Mouse (Mus musculus): Measurements from ENCODE around the gene Eml6. TPM values are rescaled to one million over a fixed set of nuclear protein-coding genes. Genes with fewer than 3 reads are reported as not detected.

Gene Eml6
- total and polyA plus RNA-seq, 2 experiments from 2014 or later, result 2.7 to 24.2 TPM

- no peak for DNase-seq
- no peak for TF ChIP-seq CTCF (IDR thresholded peaks at IDR 0.05; ENCODE audit: low read depth)
- H3K4me1 ChIP-seq (ENCODE audit: insufficient read depth), result no peaks in the 10 kb centered on the region
- H3K36me3 ChIP-seq (ENCODE audit: insufficient read depth), result peaks cover 25% of the 10 kb centered on the region
- no peak overlapping the region for H3K4me3 ChIP-seq (ENCODE audit: low read depth, low read length)
- no peak overlapping the region for H3K4me2 ChIP-seq (ENCODE audit: low read depth)
- no peaks in the 10 kb centered on the region for H3K9me3 ChIP-seq (ENCODE audit: low read length)
- WGBS, result 100% methylated on average over 1 of the region's 1 CpGs
- H3K27ac ChIP-seq (ENCODE audit: low read depth, low read length), result no peak overlapping the region
- no peak for ATAC-seq
- H3K27me3 ChIP-seq (ENCODE audit: insufficient read depth, low read length), result no peaks in the 10 kb centered on the region
- no peak overlapping the region for H3K9ac ChIP-seq
Measured at GRCm38 (mm10) chr11:29749468-29749829, 276.4 kb downstream of the Eml6 start.

- Histone ChIP-seq H3K36me3 (ENCODE audit: insufficient read depth) (peaks cover 29% of the 10 kb centered on the region), H3K4me2 (ENCODE audit: low read depth) (no peak overlapping the region), H3K9me3 (ENCODE audit: low read length) (no peaks in the 10 kb centered on the region), H3K27ac (ENCODE audit: low read depth, low read length) (no peak overlapping the region), H3K4me1 (ENCODE audit: insufficient read depth) (no peaks in the 10 kb centered on the region), H3K9ac (no peak overlapping the region), H3K27me3 (ENCODE audit: insufficient read depth, low read length) (no peaks in the 10 kb centered on the region), H3K4me3 (ENCODE audit: low read depth, low read length) (no peak overlapping the region)
- ATAC-seq (no peak), DNase-seq (no peak)
- 81% methylated on average over 8 of the region's 8 CpGs for WGBS
- TF ChIP-seq CTCF (IDR thresholded peaks at IDR 0.05; ENCODE audit: low read depth), result no peak
Measured at GRCm38 (mm10) chr11:29748750-29749467, 276.9 kb downstream of the Eml6 start.

- Histone ChIP-seq H3K4me1 (ENCODE audit: insufficient read depth) (no peaks in the 10 kb centered on the region), H3K36me3 (ENCODE audit: insufficient read depth) (peaks cover 36% of the 10 kb centered on the region), H3K4me2 (ENCODE audit: low read depth) (no peak overlapping the region), H3K9me3 (ENCODE audit: low read length) (no peaks in the 10 kb centered on the region), H3K9ac (no peak overlapping the region), H3K4me3 (ENCODE audit: low read depth, low read length) (no peak overlapping the region), H3K27ac (ENCODE audit: low read depth, low read length) (no peak overlapping the region), H3K27me3 (ENCODE audit: insufficient read depth, low read length) (no peaks in the 10 kb centered on the region)
- ATAC-seq (no peak), DNase-seq (no peak)
- no peak for TF ChIP-seq CTCF (IDR thresholded peaks at IDR 0.05; ENCODE audit: low read depth)
- 56% methylated on average over 1 of the region's 1 CpGs for WGBS
Measured at GRCm38 (mm10) chr11:29747881-29748280, 278.0 kb downstream of the Eml6 start.

- Histone ChIP-seq H3K4me1 (ENCODE audit: insufficient read depth) (no peaks in the 10 kb centered on the region), H3K36me3 (ENCODE audit: insufficient read depth) (peaks cover 39% of the 10 kb centered on the region), H3K27me3 (ENCODE audit: insufficient read depth, low read length) (no peaks in the 10 kb centered on the region), H3K9ac (no peak overlapping the region), H3K9me3 (ENCODE audit: low read length) (no peaks in the 10 kb centered on the region), H3K4me2 (ENCODE audit: low read depth) (no peak overlapping the region), H3K4me3 (ENCODE audit: low read depth, low read length) (no peak overlapping the region), H3K27ac (ENCODE audit: low read depth, low read length) (no peak overlapping the region)
- TF ChIP-seq CTCF (IDR thresholded peaks at IDR 0.05; ENCODE audit: low read depth), result no peak
- ATAC-seq (no peak), DNase-seq (no peak)
- WGBS, result 91% methylated on average over 3 of the region's 3 CpGs
Measured at GRCm38 (mm10) chr11:29747365-29747764, 278.5 kb downstream of the Eml6 start.

GRCm38 (mm10) chr11:29746203-29746602 lies 279.6 kb downstream of the Eml6 start:
- no peaks in the 10 kb centered on the region for H3K27me3 ChIP-seq (ENCODE audit: insufficient read depth, low read length)
- no peak for TF ChIP-seq CTCF (IDR thresholded peaks at IDR 0.05; ENCODE audit: low read depth)
- H3K4me1 ChIP-seq (ENCODE audit: insufficient read depth), result no peaks in the 10 kb centered on the region
- DNase-seq (no peak), ATAC-seq (no peak)
- H3K36me3 ChIP-seq (ENCODE audit: insufficient read depth), result peaks cover 39% of the 10 kb centered on the region
- no peak overlapping the region for H3K4me3 ChIP-seq (ENCODE audit: low read depth, low read length)
- H3K4me2 ChIP-seq (ENCODE audit: low read depth), result no peak overlapping the region
- no peaks in the 10 kb centered on the region for H3K9me3 ChIP-seq (ENCODE audit: low read length)
- WGBS, result 94% methylated on average over 9 of the region's 9 CpGs
- no peak overlapping the region for H3K27ac ChIP-seq (ENCODE audit: low read depth, low read length)
- no peak overlapping the region for H3K9ac ChIP-seq

- Histone ChIP-seq H3K27me3 (ENCODE audit: insufficient read depth, low read length) (no peaks in the 10 kb centered on the region), H3K4me3 (ENCODE audit: low read depth, low read length) (no peak overlapping the region), H3K9me3 (ENCODE audit: low read length) (no peaks in the 10 kb centered on the region), H3K9ac (no peak overlapping the region), H3K4me2 (ENCODE audit: low read depth) (no peak overlapping the region), H3K36me3 (ENCODE audit: insufficient read depth) (peaks cover 40% of the 10 kb centered on the region), H3K4me1 (ENCODE audit: insufficient read depth) (no peaks in the 10 kb centered on the region), H3K27ac (ENCODE audit: low read depth, low read length) (no peak overlapping the region)
- ATAC-seq (no peak), DNase-seq (no peak)
- WGBS, result 63% methylated on average over 2 of the region's 2 CpGs
- no peak for TF ChIP-seq CTCF (IDR thresholded peaks at IDR 0.05; ENCODE audit: low read depth)
Measured at GRCm38 (mm10) chr11:29745513-29745912, 280.3 kb downstream of the Eml6 start.

- Histone ChIP-seq H3K36me3 (ENCODE audit: insufficient read depth) (peaks cover 43% of the 10 kb centered on the region), H3K4me1 (ENCODE audit: insufficient read depth) (no peaks in the 10 kb centered on the region), H3K9me3 (ENCODE audit: low read length) (no peaks in the 10 kb centered on the region), H3K27me3 (ENCODE audit: insufficient read depth, low read length) (no peaks in the 10 kb centered on the region), H3K27ac (ENCODE audit: low read depth, low read length) (no peak overlapping the region), H3K9ac (no peak overlapping the region), H3K4me2 (ENCODE audit: low read depth) (no peak overlapping the region), H3K4me3 (ENCODE audit: low read depth, low read length) (no peak overlapping the region)
- WGBS, result 65% methylated on average over 5 of the region's 5 CpGs
- no peak for TF ChIP-seq CTCF (IDR thresholded peaks at IDR 0.05; ENCODE audit: low read depth)
- DNase-seq (no peak), ATAC-seq (peak; percentile 66)
Measured at GRCm38 (mm10) chr11:29744760-29745430, 280.9 kb downstream of the Eml6 start.

Data from forebrain, postnatal 0 days (tissue).